Mouse (Mus musculus): ENCODE measurements around the gene Nkapd1.

- no peak for TF ChIP-seq POLR2A (IDR thresholded peaks at IDR 0.05; ENCODE audit: extremely low read depth, insufficient read depth, low read length)
- TF ChIP-seq CTCF (IDR thresholded peaks at IDR 0.05; ENCODE audit: low read depth, low read length): no peak
These were observed 51.3 kb downstream of the Nkapd1 start for GRCm38 (mm10) chr9:50565940-50566339.
